Mouse (Mus musculus): ENCODE data around the gene 4932438H23Rik.

DNA sequence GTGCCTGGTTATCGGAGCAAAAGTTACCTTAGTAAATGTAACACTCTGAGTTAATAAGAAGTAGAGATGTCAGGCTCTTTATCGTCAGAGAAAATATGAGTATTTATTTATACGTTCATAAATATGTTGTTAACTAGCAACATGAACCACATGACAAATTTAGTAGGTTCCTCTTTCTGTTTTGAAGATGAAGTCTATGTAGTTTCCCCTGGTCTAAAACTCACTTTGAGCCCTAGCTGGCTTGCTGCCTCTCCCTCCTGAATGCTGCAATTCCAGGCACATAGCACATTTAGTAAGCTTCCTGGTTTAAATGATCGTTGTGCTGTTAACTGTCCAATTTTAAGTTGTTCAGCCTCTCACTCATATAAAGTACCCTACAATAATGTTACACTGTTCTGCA is 64.2 kb downstream of the 4932438H23Rik start:
- TF ChIP-seq POLR2A (IDR thresholded peaks at IDR 0.05; ENCODE audit: insufficient read length, low read depth) (no peak), TCF12 (IDR thresholded peaks at IDR 0.05; ENCODE audit: insufficient read depth, poor library complexity, severe bottlenecking) (no peak), MYOG (IDR thresholded peaks at IDR 0.05; ENCODE audit: control insufficient read depth in 1 of 3, insufficient read depth in 1 of 3, insufficient read length in 2 of 3, low read depth in 2 of 3) (no peak)

Data from myocyte (in vitro differentiated cells).